Mouse (Mus musculus): ENCODE measurements around the gene Trnp1.

Gene Trnp1

DNA sequence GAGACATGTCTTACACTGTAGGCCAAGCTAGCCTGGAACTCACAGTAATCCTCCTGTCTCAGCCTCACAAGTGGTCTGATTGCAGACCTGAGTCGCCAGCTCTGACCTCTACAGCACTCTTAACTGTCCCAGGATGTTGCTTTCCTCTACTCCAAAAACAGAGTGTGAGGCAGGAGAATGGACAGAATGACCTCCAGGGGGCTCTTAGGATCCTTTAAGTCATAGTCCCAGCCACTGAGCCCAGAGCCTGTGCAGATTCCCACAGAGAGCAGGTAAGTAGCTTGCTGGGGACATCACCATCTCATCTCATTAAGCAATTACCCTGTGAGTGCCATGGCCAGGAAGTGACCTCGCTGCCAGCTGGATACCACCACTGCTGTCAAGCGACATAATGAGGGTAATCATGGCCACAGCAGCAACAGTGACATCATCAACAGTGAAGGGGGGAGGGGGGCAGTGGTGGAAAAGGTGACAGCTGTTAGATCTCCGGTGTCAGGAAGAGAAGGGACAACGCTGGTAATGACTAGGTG lies 37.5 kb downstream of the Trnp1 start:
- no peak for DNase-seq (ENCODE audit: low read depth, low spot score)

DNA sequence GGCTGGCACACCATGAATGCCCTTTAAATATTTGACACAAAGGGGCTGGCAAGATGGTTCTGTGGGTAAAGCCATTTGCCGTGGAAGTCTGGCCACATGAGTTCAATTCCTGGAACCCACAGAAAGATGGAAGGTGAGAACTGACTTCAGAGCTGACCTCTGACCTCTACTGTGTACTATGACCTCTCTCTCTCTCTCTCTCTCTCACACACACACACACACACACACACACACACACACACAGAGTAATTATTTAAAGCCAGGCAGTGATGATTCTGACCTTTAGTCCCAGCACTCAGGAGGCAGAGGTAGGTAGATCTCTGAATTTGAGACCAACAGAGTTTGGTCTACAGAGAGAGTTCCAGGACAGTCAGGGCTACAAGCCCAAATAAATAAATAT lies 38.3 kb downstream of the Trnp1 start:
- DNase-seq (ENCODE audit: low read depth, low spot score): no peak

DNA sequence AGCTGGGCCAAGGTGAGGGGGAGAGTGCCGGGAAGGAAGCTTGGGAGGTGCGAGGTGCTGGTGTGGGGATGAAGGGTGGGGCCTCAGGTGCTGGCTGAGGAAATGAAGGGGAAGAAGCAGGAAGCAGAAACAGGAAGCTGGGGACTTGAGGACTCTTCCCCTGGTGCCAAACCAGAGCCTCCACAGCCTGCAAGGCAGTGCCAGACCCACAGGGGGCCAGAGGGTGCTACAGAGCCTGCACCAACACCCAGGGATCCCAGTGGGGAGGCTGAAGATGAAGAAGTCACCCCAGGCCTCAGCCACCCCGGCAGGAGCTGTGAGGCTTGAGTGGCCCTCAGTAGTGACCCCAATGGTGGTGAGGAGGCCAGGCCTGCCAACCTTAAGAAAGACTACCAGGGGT lies 40.3 kb downstream of the Trnp1 start:
- no peak for DNase-seq (ENCODE audit: low read depth, low spot score)

DNA sequence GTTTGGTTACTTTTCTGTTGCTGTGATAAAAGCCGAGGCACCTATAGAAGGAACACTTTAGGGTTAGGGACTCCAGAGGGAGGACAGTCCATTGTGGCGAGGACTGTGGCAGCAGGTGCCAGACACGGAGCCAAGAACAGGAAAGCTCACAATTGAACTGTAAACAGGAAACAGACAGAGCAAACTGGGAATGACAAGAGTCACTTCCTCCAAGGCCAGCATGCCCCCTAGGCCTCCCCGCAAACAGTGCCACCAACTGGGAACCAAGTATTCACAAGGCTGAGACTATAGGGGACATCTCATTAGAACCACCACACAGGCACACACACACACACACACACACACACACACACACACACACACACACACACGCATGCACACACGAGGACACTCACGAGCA lies 45.9 kb downstream of the Trnp1 start:
- no peak for DNase-seq (ENCODE audit: low read depth, low spot score)

DNA sequence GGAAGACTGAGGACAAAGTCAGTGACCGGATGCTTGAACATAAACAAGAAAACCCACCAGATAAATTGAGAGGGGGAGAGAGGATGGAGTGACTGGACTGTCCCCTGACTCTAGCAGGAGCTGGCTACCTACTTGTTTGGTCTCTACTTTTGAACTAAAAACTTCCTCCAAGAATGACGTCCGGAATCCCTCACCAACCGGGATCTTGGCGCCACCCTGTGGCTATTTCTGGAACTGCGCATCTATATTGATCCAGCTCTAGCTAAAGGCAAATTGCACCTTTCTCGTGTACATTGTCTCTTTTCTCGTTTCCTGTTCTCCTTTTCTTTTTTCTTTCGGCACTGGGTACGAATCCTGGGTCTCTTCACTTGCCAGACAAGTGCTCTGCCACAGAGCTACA lies 46.8 kb downstream of the Trnp1 start:
- no peak for DNase-seq (ENCODE audit: low read depth, low spot score)

DNA sequence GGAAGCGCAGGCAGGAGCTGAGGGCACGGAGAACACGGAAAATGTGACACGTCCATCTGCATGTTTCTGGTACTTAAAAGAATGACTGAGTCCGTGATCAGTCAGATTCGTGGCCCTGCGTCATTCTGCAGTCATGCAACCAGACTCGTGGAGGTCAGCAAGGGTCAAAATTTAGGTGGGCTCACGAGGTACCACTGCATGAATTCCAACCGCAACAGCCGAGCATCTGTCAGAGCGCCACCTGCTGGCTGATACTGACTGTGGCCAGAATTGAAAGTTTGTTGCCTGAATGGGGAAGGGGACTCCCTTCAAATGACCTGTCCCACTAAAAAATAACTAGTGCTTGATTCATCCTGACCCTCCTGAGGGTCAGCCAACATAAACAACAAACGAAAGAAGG lies 48.6 kb downstream of the Trnp1 start:
- no peak for DNase-seq (ENCODE audit: low read depth, low spot score)

DNA sequence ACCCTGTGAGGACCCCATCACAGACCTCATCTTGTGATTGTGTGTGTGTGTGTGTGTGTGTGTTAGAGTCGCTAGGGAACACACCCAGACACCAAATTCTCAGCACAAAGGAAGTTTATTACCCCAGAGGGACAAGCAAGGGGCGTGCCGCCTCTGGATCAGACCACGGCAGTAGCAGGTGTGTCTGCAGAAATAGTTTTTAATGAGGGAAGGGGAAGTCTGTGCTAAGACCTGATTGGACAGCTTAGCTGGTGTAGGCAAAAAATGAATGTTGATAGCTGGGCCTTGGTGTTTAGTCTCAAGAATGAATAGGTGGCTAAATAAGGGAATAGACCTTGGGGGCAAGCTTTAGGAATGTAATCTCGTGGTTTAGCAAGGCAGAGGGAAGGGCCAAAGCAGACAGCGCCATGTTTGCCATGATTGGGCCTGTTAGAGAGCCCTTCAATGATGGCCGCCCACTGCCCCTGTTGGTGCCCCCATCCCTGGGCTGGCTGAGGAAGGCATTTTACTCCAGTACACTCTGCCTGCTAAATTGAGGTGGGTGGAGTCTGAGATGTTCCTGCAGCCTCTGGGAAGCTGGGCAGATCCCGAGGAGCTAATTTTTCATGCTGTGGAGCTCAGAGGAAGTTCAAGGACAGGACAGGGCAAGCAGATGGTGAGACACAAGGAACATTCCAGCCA lies 49.5 kb downstream of the Trnp1 start:
- DNase-seq (ENCODE audit: low read depth, low spot score): no peak

DNA sequence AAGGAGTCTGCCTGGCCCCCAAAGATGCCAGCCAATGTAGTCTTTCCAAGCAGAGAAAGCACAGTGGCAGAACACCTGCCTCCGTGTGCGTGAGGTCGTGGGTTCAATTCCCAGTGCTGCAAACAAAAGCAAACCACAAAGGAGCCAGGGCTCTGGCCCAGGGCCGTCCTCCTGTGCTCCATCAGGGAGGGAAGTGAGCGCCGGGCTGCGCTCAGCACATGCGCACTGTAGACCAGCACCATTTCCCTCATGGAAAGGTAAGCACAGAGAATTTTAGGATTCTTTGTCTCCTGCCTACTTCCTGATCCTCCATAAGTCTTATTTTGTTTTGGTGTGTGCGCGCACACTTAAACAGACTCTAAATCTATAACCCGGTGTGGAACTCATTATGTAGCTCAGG lies 50.4 kb downstream of the Trnp1 start:
- DNase-seq (ENCODE audit: low read depth, low spot score): no peak

DNA sequence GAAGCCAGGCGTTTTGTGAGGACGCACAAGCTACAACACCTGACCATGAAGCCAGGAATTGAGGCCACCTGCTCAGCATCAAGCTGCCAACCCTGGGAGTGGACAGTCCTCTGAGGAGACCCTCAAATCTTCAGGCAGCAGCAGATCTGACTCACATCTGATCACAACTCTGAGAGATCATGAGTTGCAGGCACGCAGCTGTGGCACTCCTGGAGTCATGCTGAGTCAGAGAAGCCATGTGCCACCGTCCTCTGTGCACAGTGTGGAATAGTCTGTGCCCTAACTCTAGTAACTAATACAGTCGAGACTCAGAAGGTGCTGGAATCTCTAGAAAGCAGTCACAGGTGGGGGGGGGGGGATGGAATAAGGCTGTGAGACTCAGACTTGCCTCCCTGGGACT lies 51.0 kb downstream of the Trnp1 start:
- DNase-seq (ENCODE audit: low read depth, low spot score): no peak

DNA sequence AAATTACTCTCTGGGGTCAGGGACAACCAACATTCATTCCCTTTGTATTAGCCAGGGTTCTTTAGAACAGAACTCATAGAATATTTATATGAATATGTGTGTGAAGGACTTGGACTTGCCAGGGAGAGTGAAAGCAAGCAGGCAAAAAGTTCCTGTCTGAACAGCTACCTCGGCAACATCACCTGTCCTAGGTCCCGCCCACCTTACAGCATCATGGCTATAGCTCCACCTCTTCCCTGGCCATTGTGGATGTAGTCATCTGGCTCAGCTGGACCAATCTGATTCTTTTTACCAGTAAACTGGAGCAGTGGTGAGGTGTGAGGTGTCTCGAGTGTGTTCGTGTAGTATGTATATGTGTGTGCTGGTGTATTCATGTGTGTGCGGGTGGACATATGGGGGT lies 52.6 kb downstream of the Trnp1 start:
- no peak for DNase-seq (ENCODE audit: low read depth, low spot score)

DNA sequence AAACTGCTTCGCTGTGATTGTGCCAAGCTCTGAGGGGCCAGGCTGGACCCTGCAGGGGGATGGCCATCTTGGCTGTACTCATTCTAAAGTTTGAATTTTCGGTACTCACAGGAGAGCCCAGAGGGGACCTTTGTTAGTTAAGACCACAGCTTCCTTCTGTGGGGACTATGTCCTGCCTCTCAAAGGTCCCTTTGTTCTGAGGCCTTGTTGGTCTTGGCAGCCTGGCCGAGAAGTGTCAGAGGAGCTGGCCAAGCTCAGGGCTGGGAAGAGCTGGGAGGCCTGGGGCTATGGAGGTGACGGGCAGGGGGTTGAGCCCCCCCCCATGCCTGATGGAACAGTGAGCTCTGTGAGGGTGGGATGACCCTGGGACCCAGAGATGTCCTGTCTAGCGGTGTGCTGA lies 55.3 kb downstream of the Trnp1 start:
- no peak for DNase-seq (ENCODE audit: low read depth, low spot score)

DNA sequence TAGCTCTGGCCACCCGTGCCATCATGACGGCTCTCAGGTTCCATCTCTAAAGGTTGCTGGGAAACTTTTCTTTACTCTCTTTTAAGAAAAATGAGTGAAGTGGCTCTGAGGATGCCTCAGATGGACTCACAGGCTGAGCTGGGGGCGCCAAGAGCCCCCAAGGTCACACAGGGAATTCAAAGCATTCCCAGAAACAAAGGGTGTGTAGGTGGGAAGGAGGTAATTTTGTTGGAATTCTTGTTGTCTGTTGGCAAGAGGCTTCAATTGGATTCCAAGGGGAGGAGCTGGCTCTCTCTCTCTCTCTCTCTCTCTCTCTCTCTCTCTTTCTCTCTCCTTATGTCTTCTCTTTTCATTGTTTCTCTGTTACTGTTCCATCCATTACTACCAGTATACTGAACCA lies 56.2 kb downstream of the Trnp1 start:
- no peak for DNase-seq (ENCODE audit: low read depth, low spot score)

Measured in retina, adult 2 months (tissue).